Mouse (Mus musculus) regulatory T cell (primary cell): ENCODE data around the gene Ankrd33.
"Not testable (repeated sequence)": the region's sequence is repeated elsewhere in the genome, so short reads cannot be mapped to it uniquely, and the experiment has no call there.

ENCODE experiments used
- in situ Hi-C: fragments of 300-600 bp; cut with MboI, MseI; formaldehyde crosslinking; loops from one replicate; pipeline ENCODE4 v1.15.1; 2025; ENCODE audit warnings: high pct_unique_total_duplicates

Gene Ankrd33

GRCm38 (mm10) chr15:101086451-101086850 is 29.1 kb upstream of the Ankrd33 start:
- in situ Hi-C loops, result no loop called here

- in situ Hi-C loops, result no loop called here
Measured at GRCm38 (mm10) chr15:101086956-101087355, 28.6 kb upstream of the Ankrd33 start.

GRCm38 (mm10) chr15:101088291-101088690 is 27.3 kb upstream of the Ankrd33 start:
- in situ Hi-C loops, result no loop called here

GRCm38 (mm10) chr15:101091551-101091950 is 24.0 kb upstream of the Ankrd33 start:
- in situ Hi-C loops, result loop anchor here (10.0 kb wide), 2 partner anchors 1563 to 1853 kb away; no protein-coding TSS in a partner anchor

- in situ Hi-C loops, result loop anchor here (10.0 kb wide), 2 partner anchors 1563 to 1853 kb away; no protein-coding TSS in a partner anchor
Measured at GRCm38 (mm10) chr15:101092121-101092828, 23.3 kb upstream of the Ankrd33 start.

GRCm38 (mm10) chr15:101092829-101093648 is 22.5 kb upstream of the Ankrd33 start:
- in situ Hi-C loops, result loop anchor here (10.0 kb wide), 2 partner anchors 1562 to 1852 kb away; no protein-coding TSS in a partner anchor

GRCm38 (mm10) chr15:101093988-101094387 is 21.6 kb upstream of the Ankrd33 start:
- in situ Hi-C loops, result loop anchor here (10.0 kb wide), 2 partner anchors 1561 to 1851 kb away; no protein-coding TSS in a partner anchor

GRCm38 (mm10) chr15:101094979-101095378 is 20.6 kb upstream of the Ankrd33 start:
- in situ Hi-C loops, result loop anchor here (10.0 kb wide), 2 partner anchors 1560 to 1850 kb away; no protein-coding TSS in a partner anchor

GRCm38 (mm10) chr15:101095392-101095791 is 20.2 kb upstream of the Ankrd33 start:
- in situ Hi-C loops, result loop anchor here (10.0 kb wide), 2 partner anchors 1559 to 1849 kb away; no protein-coding TSS in a partner anchor

GRCm38 (mm10) chr15:101097985-101098651 is 17.4 kb upstream of the Ankrd33 start:
- in situ Hi-C loops, result loop anchor here (10.0 kb wide), 2 partner anchors 1557 to 1847 kb away; no protein-coding TSS in a partner anchor

- in situ Hi-C loops, result loop anchor here (10.0 kb wide), 2 partner anchors 64 to 66 kb away; no protein-coding TSS in a partner anchor
Measured at GRCm38 (mm10) chr15:101100996-101101395, 14.6 kb upstream of the Ankrd33 start.

- in situ Hi-C loops, result loop anchor here (10.0 kb wide), 2 partner anchors 61 to 69 kb away; no protein-coding TSS in a partner anchor
Measured at GRCm38 (mm10) chr15:101103605-101104304, 11.8 kb upstream of the Ankrd33 start.

- in situ Hi-C loops, result loop anchor here (10.0 kb wide), 2 partner anchors 59 to 71 kb away; no protein-coding TSS in a partner anchor
Measured at GRCm38 (mm10) chr15:101105496-101105994, 10.0 kb upstream of the Ankrd33 start.

GRCm38 (mm10) chr15:101106011-101106410 is 9.5 kb upstream of the Ankrd33 start:
- in situ Hi-C loops, result loop anchor here (10.0 kb wide), 2 partner anchors 59 to 71 kb away; no protein-coding TSS in a partner anchor

GRCm38 (mm10) chr15:101107906-101108671 is 7.5 kb upstream of the Ankrd33 start:
- in situ Hi-C loops, result loop anchor here (10.0 kb wide), 2 partner anchors 57 to 73 kb away; no protein-coding TSS in a partner anchor

- in situ Hi-C loops, result no loop called here
Measured at GRCm38 (mm10) chr15:101113176-101113575, 2.4 kb upstream of the Ankrd33 start.

- in situ Hi-C loops, result not testable (repeated sequence)
Measured at GRCm38 (mm10) chr15:101113778-101114177, 1.8 kb upstream of the Ankrd33 start.

- in situ Hi-C loops, result no loop called here
Measured at GRCm38 (mm10) chr15:101118399-101119125, 3.0 kb downstream of the Ankrd33 start.
